Mouse (Mus musculus): ENCODE measurements at regions not wholly inside any gene's neighbourhood (a gene's known extent, or its start where the extent isn't known, plus 50 kb on each side); places are given as distances from the start of the nearest gene placed in this dataset.

- 89% methylated on average over 7 of the region's 7 CpGs for WGBS
- Histone ChIP-seq H3K36me3 (ENCODE audit: control insufficient read depth, insufficient read depth, low read length) (no peaks in the 10 kb centered on the region), H3K9ac (ENCODE audit: low read length) (no peak overlapping the region), H3K27ac (replicated peaks) (no peak overlapping the region), H3K27me3 (ENCODE audit: control insufficient read depth, insufficient read depth, low read length) (no peaks in the 10 kb centered on the region), H3K9me3 (ENCODE audit: control insufficient read depth, low read length) (no peaks in the 10 kb centered on the region), H3K4me3 (ENCODE audit: low read depth, low read length) (no peak overlapping the region), H3K4me1 (replicated peaks; ENCODE audit: control insufficient read depth, insufficient read depth) (no peaks in the 10 kb centered on the region), H3K4me2 (replicated peaks; ENCODE audit: low read depth) (no peak overlapping the region)
- ATAC-seq (ENCODE audit: low FRiP score, low TSS enrichment) = no peak
- DNase-seq (ENCODE audit: low spot score) = no peak
- TF ChIP-seq CTCF (IDR thresholded peaks at IDR 0.05; ENCODE audit: low read depth) (no peak), EP300 (optimal IDR thresholded peaks at IDR 0.05) (no peak)
Observed at GRCm38 (mm10) chr12:13861226-13861625, 290.6 kb downstream of the Fam84a start.

- Histone ChIP-seq H3K4me3 (ENCODE audit: low read depth, low read length) (no peak overlapping the region), H3K27ac (replicated peaks) (no peak overlapping the region), H3K9ac (ENCODE audit: low read length) (no peak overlapping the region), H3K4me1 (replicated peaks; ENCODE audit: control insufficient read depth, insufficient read depth) (no peaks in the 10 kb centered on the region), H3K9me3 (ENCODE audit: control insufficient read depth, low read length) (no peaks in the 10 kb centered on the region), H3K27me3 (ENCODE audit: control insufficient read depth, insufficient read depth, low read length) (no peaks in the 10 kb centered on the region), H3K4me2 (replicated peaks; ENCODE audit: low read depth) (no peak overlapping the region), H3K36me3 (ENCODE audit: control insufficient read depth, insufficient read depth, low read length) (no peaks in the 10 kb centered on the region)
- TF ChIP-seq EP300 (optimal IDR thresholded peaks at IDR 0.05) = no peak
- TF ChIP-seq CTCF (IDR thresholded peaks at IDR 0.05; ENCODE audit: low read depth) = peak; percentile 75
- DNase-seq (ENCODE audit: low spot score) (peak; percentile 44), ATAC-seq (ENCODE audit: low FRiP score, low TSS enrichment) (peak; percentile 81; the same call in 1 of the 2 replicates)
- WGBS = 59% methylated on average over 13 of the region's 13 CpGs
Observed at GRCm38 (mm10) chr12:13844532-13845485, 307.0 kb downstream of the Fam84a start.

GRCm38 (mm10) chr12:13843423-13844080, 308.3 kb downstream of the Fam84a start:
- Histone ChIP-seq H3K9ac (ENCODE audit: low read length) (no peak overlapping the region), H3K27me3 (ENCODE audit: control insufficient read depth, insufficient read depth, low read length) (no peaks in the 10 kb centered on the region), H3K9me3 (ENCODE audit: control insufficient read depth, low read length) (no peaks in the 10 kb centered on the region), H3K4me3 (ENCODE audit: low read depth, low read length) (no peak overlapping the region), H3K27ac (replicated peaks) (no peak overlapping the region), H3K36me3 (ENCODE audit: control insufficient read depth, insufficient read depth, low read length) (no peaks in the 10 kb centered on the region), H3K4me1 (replicated peaks; ENCODE audit: control insufficient read depth, insufficient read depth) (no peaks in the 10 kb centered on the region), H3K4me2 (replicated peaks; ENCODE audit: low read depth) (no peak overlapping the region)
- TF ChIP-seq CTCF (IDR thresholded peaks at IDR 0.05; ENCODE audit: low read depth) (no peak), EP300 (optimal IDR thresholded peaks at IDR 0.05) (no peak)
- ATAC-seq (ENCODE audit: low FRiP score, low TSS enrichment) (no peak), DNase-seq (ENCODE audit: low spot score) (no peak)
- WGBS = 56% methylated on average over 5 of the region's 5 CpGs

- H3K4me3 ChIP-seq (ENCODE audit: low read depth, low read length) = no peak overlapping the region
- TF ChIP-seq EP300 (optimal IDR thresholded peaks at IDR 0.05) (no peak), CTCF (IDR thresholded peaks at IDR 0.05; ENCODE audit: low read depth) (no peak)
- no peaks in the 10 kb centered on the region for H3K4me1 ChIP-seq (replicated peaks; ENCODE audit: control insufficient read depth, insufficient read depth)
- no peak overlapping the region for H3K9ac ChIP-seq (ENCODE audit: low read length)
- no peak overlapping the region for H3K27ac ChIP-seq (replicated peaks)
- WGBS = 75% methylated on average over 1 of the region's 1 CpGs
- H3K27me3 ChIP-seq (ENCODE audit: control insufficient read depth, insufficient read depth, low read length) = no peaks in the 10 kb centered on the region
- H3K4me2 ChIP-seq (replicated peaks; ENCODE audit: low read depth) = no peak overlapping the region
- H3K9me3 ChIP-seq (ENCODE audit: control insufficient read depth, low read length) = no peaks in the 10 kb centered on the region
- no peak for ATAC-seq (ENCODE audit: low FRiP score, low TSS enrichment)
- no peak for DNase-seq (ENCODE audit: low spot score)
- H3K36me3 ChIP-seq (ENCODE audit: control insufficient read depth, insufficient read depth, low read length) = no peaks in the 10 kb centered on the region
Observed at GRCm38 (mm10) chr12:13841238-13841637, 310.6 kb downstream of the Fam84a start.

GRCm38 (mm10) chr12:13834723-13835122, 317.1 kb downstream of the Fam84a start:
- Histone ChIP-seq H3K9ac (ENCODE audit: low read length) (no peak overlapping the region), H3K27ac (replicated peaks) (no peak overlapping the region), H3K9me3 (ENCODE audit: control insufficient read depth, low read length) (no peaks in the 10 kb centered on the region), H3K4me1 (replicated peaks; ENCODE audit: control insufficient read depth, insufficient read depth) (no peaks in the 10 kb centered on the region), H3K4me2 (replicated peaks; ENCODE audit: low read depth) (no peak overlapping the region), H3K4me3 (ENCODE audit: low read depth, low read length) (no peak overlapping the region), H3K36me3 (ENCODE audit: control insufficient read depth, insufficient read depth, low read length) (no peaks in the 10 kb centered on the region), H3K27me3 (ENCODE audit: control insufficient read depth, insufficient read depth, low read length) (no peaks in the 10 kb centered on the region)
- TF ChIP-seq EP300 (optimal IDR thresholded peaks at IDR 0.05) = no peak
- no peak for TF ChIP-seq CTCF (IDR thresholded peaks at IDR 0.05; ENCODE audit: low read depth)
- ATAC-seq (ENCODE audit: low FRiP score, low TSS enrichment) (no peak), DNase-seq (ENCODE audit: low spot score) (no peak)
- WGBS = 76% methylated on average over 3 of the region's 3 CpGs

GRCm38 (mm10) chr12:13825899-13826298, 326.0 kb downstream of the Fam84a start:
- no peak for TF ChIP-seq EP300 (optimal IDR thresholded peaks at IDR 0.05)
- TF ChIP-seq CTCF (IDR thresholded peaks at IDR 0.05; ENCODE audit: low read depth) = no peak

More at GRCm38 (mm10) chr12:13825899-13826298, 326.0 kb downstream of the Fam84a start:
- DNase-seq (ENCODE audit: low spot score) (no peak), ATAC-seq (ENCODE audit: low FRiP score, low TSS enrichment) (no peak)
- Histone ChIP-seq H3K36me3 (ENCODE audit: control insufficient read depth, insufficient read depth, low read length) (no peaks in the 10 kb centered on the region), H3K4me2 (replicated peaks; ENCODE audit: low read depth) (no peak overlapping the region), H3K9ac (ENCODE audit: low read length) (no peak overlapping the region), H3K4me3 (ENCODE audit: low read depth, low read length) (no peak overlapping the region), H3K27ac (replicated peaks) (no peak overlapping the region), H3K27me3 (ENCODE audit: control insufficient read depth, insufficient read depth, low read length) (no peaks in the 10 kb centered on the region), H3K9me3 (ENCODE audit: control insufficient read depth, low read length) (no peaks in the 10 kb centered on the region), H3K4me1 (replicated peaks; ENCODE audit: control insufficient read depth, insufficient read depth) (no peaks in the 10 kb centered on the region)
